Mouse (Mus musculus) spleen, adult 2 months (tissue): ENCODE data around the gene Fbxo41.

ENCODE experiments used
- CTCF ChIP-seq: fragments of 200-500 bp; IDR thresholded peaks from 2 replicates; pipeline ENCODE4 v1.5.1; 2011; ENCODE audit warnings: mild to moderate bottlenecking, inconsistent platforms; ENCODE audit not compliant: insufficient read depth, insufficient read length, insufficient replicate concordance; ENCODE audit errors: extremely low read depth
- POLR2A ChIP-seq: fragments of 200-500 bp; IDR thresholded peaks from 2 replicates; pipeline ENCODE4 v1.6.1; 2011; ENCODE audit warnings: low read depth, low read length, inconsistent platforms

DNA sequence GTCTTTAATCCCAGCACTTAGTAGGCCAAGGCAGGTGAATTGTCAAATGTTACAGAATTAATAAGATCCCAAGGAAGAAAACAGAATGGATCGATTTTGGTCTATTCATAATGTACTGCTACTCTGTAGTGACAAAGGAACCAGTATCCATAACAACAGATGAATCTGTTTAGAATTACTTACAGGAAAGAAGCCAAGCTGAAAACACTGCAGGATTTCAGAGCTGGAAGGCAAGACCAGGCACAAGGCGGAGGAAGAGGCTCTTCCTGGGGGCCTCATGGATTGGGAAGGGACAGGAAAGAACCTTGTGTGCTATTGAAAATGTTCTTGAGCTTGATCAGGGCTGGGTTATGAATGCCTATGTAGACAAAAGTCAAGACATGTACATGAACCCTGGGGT is 17.1 kb downstream of the Fbxo41 start:
- no peak for TF ChIP-seq CTCF
- no peak for TF ChIP-seq POLR2A
